Mouse (Mus musculus) thymus, postnatal 4 days (tissue): ENCODE measurements around the gene Rad9b.
"Not testable (repeated sequence)": the region's sequence is repeated elsewhere in the genome, so short reads cannot be mapped to it uniquely, and the experiment has no call there.

Experiments
- DNase-seq: peaks from one replicate; pipeline ENCODE4 v3.0.0; 2021

Rad9b gene

GRCm38 (mm10) chr5:122354492-122355067, 547 bp upstream of the Rad9b start:
- DNase-seq, result no peak

GRCm38 (mm10) chr5:122345777-122346176, 8.3 kb downstream of the Rad9b start:
- no peak for DNase-seq

- DNase-seq, result peak; percentile 93
Measured at GRCm38 (mm10) chr5:122344260-122344659, 9.8 kb downstream of the Rad9b start.

GRCm38 (mm10) chr5:122343768-122344167, 10.3 kb downstream of the Rad9b start:
- DNase-seq, result no peak

GRCm38 (mm10) chr5:122342874-122343273, 11.2 kb downstream of the Rad9b start:
- no peak for DNase-seq

GRCm38 (mm10) chr5:122336554-122337294, 17.3 kb downstream of the Rad9b start:
- no peak for DNase-seq

GRCm38 (mm10) chr5:122334682-122335081, 19.4 kb downstream of the Rad9b start:
- peak; percentile 64 for DNase-seq

- no peak for DNase-seq
Measured at GRCm38 (mm10) chr5:122330269-122330668, 23.8 kb downstream of the Rad9b start.

GRCm38 (mm10) chr5:122327283-122327682, 26.8 kb downstream of the Rad9b start:
- DNase-seq, result no peak

- DNase-seq, result no peak
Measured at GRCm38 (mm10) chr5:122325477-122325876, 28.6 kb downstream of the Rad9b start.

- DNase-seq, result no peak
Measured at GRCm38 (mm10) chr5:122324608-122325431, 29.2 kb downstream of the Rad9b start.

- DNase-seq, result no peak
Measured at GRCm38 (mm10) chr5:122323523-122323922, 30.5 kb downstream of the Rad9b start.

- DNase-seq, result no peak
Measured at GRCm38 (mm10) chr5:122320205-122320781, 33.7 kb downstream of the Rad9b start.

GRCm38 (mm10) chr5:122319474-122320204, 34.4 kb downstream of the Rad9b start:
- DNase-seq, result no peak

- not testable (repeated sequence) for DNase-seq
Measured at GRCm38 (mm10) chr5:122318976-122319375, 35.1 kb downstream of the Rad9b start.

- DNase-seq, result peak; percentile 66
Measured at GRCm38 (mm10) chr5:122318100-122318499, 35.9 kb downstream of the Rad9b start.

- DNase-seq, result peak; percentile 70
Measured at GRCm38 (mm10) chr5:122317329-122318045, 36.5 kb downstream of the Rad9b start.

GRCm38 (mm10) chr5:122314966-122315667, 38.9 kb downstream of the Rad9b start:
- DNase-seq, result peak; percentile 65

- peak; percentile 69 for DNase-seq
Measured at GRCm38 (mm10) chr5:122312942-122313684, 40.9 kb downstream of the Rad9b start.

GRCm38 (mm10) chr5:122312346-122312745, 41.7 kb downstream of the Rad9b start:
- no peak for DNase-seq
